Mouse (Mus musculus) right cerebral cortex, adult 2 months (tissue): ENCODE measurements around the gene Fam234b.

Source experiments
- DNase-seq, 2 experiments: peaks; one replicate each; pipeline ENCODE4 v3.0.0; 2021 to 2022; ENCODE audit warnings: low spot score in 2 of 2

The Fam234b gene

DNA sequence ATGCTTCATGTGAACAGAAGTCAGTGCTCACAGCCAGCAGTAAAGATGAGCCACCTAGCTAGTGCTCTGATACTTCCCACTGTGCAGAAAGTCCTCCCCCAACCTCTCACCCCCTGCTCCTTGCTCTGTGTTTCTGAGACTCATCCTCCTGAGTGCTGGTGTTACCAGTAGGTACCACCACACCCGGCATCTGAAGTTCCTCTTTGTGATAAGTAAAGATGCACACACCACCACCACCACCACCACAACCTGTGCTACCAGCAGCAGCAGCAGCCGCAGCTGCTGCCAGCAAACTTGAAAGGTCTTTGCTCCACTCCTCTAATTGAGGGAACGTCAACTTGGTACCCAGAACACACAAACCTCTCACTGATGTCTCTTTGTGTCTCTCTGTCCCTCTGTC is 69.4 kb downstream of the Fam234b start:
- no peak for DNase-seq

DNA sequence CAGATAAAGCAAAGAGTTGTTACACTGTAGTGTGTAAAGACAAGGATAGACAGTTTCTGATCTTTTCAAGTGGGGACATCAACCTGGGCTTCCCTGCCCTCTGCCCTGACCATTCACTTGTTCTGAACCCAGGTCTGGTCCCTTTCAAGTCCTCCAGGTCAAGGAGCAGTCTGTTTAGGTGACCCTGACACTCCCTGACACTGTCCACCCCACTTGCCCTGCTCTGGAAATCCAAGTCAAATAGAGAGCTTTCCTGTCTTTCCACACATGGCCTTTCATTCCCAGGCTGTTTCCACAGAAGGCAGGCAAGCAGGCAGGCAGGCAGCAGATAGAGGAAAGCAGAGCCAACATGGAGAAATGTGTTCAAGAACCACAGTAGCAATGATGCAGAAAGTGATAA is 70.6 kb downstream of the Fam234b start:
- no peak for DNase-seq

DNA sequence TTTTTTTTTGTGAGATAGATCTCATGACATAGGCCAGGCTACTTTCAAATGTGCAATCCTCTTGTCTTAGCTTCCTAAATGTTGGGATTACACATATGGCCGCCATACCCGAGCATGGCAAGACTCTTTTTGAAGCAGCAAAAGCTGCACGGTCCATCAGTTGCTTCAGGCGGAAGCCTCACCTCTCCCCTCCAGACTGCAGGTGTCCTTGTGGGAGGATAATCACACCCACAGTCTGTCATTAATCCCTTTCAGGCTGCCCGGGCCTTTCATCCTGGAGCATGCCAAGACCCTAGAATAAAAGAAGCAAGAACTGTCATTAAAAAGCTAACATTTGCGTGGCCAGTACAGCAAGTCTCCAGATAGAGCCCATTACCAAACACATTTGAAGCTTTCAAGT is 71.8 kb downstream of the Fam234b start:
- no peak for DNase-seq

DNA sequence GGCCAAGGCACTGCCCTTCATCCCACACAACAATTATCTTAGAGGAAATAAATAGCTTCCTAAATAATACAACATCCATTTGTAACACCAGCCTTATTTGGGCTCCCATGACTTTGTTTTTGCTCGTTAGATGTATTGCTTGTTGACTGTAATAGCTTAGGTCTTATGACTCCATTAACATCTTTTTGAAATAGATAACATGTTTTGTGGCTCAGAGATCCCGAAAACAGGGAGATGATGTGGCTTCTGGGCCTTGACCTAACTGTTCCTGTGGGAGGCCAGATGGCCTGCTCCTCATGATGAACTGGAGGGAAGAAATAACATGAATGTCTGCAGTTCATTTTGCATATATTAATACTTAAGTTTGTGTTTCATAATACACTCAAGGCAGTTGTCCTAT is 74.0 kb downstream of the Fam234b start:
- no peak for DNase-seq

DNA sequence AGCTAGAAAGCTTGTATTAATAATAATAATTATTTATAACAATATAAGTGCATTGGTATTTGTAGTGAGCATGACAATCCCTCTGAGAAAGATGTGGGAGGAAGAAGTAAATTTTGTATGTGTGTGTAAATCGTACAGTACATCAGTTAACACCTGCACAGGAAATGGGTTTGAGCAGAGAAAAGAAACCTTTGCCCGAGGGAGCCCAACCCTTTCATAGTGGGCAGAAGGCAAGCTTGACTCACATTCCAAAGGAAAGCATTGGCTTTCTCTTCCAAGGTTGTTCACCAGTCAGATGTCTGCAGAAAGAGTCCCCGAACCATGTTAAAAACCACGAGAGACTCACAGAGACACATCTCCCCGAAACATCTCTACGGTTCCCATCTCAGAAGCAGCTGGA is 75.3 kb downstream of the Fam234b start:
- no peak for DNase-seq

DNA sequence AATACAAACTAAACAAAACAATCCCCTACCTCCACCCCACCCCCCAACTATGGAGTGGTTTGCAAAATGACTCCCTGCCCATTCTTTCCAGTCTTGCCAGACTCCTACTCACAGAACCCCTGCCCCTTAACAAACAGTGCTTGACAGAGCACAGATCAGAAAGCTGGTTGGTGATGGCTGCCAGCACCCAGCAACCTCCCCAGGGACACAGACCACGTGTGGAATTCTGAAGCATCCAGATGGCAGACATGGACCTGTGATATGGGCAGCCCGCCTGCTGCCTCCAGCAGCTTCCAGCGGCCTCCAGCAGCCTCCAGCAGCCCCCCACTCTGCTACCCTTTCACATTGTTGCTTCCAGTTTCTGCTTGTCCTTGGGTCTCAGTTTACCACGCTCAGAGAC is 77.5 kb downstream of the Fam234b start:
- no peak for DNase-seq

DNA sequence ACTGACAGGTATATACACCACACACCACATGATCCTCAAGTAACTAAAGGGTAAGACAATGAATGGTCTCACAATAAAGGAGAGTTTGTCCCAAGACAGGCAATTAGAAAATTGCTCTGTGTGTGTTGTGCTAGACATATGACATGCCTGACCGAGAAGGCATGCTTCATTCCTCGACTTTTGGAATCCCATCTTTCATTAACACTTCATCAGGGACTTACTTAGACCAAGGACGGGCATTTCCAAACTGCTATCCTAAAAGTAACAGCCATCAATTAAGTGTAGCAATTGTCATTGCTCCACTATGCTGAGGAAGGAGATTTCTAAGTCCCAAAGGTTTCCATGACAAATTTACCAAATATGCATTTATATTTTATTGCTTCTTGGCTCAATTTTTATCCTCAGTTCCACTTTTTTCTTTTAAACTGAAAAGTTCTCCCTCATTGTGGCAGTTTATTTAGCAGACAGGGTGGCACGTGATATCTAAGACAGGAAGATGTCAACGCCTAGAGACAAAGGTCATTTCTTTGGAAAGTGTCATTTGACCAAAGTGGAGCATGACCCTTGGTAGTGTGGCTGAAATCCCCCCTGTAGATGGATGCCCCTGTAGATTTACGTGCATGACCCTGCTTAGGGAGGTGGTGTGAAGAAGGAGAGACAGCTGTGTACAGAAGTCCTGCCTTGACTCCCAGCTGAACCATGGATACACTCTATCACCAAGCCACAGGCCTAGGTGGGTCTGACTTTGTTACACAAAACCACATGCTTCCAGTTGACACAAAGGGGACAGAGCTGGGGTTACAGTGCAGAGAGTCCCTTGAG is 78.9 kb downstream of the Fam234b start:
- DNase-seq = no peak

DNA sequence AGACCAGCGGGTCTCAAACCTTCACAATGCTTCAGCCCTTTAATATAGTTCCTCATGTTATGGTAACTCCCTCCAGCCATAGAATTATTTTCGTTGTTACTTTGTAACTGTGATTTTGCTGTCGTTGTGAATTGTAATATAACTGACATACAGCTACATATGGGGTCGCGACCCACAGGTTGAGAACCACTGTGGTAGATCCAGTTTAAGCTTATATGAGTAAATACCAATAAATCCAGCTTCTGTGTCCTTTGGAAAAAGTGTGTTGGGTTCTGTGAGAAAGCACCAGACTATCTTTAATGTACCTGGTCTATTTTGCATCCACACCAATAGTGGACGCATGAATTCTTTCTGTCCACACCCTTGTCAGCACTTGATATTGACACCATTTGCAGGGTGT is 80.5 kb downstream of the Fam234b start:
- no peak for DNase-seq

DNA sequence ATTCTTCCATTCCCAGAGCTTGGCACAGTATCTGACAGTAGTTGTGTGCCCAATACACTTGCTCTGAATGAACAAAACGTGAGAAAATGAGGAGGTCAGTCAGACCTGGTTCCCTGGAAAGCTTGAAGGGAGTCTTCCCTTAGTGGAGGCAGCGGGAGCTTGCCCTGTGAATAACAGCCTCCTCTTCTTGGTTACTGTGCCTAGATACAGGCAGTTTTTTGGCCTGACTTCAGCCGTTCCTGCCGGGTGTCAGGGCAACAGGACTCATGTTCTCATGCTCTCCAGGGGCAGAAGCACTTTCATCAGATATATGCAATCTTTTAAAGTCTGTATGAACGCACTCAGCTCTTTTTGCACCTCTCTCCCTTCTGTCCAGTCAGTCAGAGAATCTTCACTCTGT is 81.5 kb downstream of the Fam234b start:
- no peak for DNase-seq

DNA sequence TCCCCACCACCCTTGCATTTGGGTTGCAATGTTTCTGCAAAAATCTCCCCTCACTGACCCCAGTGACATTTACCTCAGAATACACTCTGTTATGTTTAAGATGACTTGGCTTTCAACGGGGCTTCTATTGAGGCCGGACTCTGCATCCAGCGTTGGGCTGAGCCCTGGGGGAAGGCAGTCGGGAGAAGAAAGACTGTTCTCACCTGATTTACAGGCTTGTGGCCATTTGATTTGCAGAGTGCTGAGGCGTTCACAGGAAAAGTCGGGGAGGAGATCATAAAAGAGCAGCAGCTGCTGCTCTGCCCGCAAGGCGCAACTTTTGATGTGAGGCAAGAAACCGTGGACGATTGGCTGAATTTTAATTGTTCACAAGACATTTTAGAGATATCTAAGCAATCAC is 82.1 kb downstream of the Fam234b start:
- DNase-seq = no peak

DNA sequence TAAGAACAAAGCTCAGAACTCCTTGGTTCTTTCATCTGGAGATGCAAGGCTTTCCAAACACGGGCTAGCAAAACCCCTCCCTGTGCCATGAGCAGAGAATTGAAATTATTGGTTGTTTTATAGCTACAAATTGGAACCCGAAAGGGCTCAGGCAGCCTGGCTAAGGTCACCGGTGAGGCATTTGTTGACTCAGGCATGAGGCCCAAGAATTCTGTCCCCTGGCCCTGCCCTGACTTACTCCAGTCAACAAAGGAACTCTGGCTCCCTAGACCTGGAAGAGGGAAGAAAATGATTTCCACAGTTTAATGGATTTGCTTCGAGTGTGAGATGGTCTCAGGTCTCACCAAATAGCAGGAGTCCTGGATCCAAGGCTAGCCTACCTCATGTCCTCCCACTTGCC is 94.6 kb downstream of the Fam234b start:
- DNase-seq = no peak

DNA sequence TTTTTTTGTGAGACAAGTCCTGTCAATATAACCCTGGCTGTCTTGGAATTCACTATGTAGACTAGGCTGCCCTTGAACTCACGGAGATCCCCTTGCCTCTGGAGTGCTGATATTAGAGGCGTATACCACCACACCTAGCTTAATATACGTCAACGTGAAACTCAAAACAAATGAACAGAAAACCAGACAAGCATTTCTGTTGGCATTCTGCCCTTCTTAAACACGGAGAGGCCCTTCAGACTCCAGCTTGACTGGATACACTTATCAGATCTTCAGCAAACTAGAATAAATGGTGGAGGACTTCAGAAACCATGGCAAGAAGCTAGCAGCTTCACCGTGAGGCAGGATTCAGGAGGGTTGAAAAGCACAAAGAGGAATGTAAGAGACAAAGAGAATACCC is 96.4 kb downstream of the Fam234b start:
- DNase-seq = no peak
